In genomic region chr1:58422879-58423278, GRCm38 (mm10) we compare ENCODE assay signal across 8 mouse cellular contexts. TPM values are rescaled to one million over a fixed set of nuclear protein-coding genes. Genes with fewer than 3 reads are reported as not detected.
DNase-seq lines count a peak whose midpoint lies in the region; ATAC-seq and TF ChIP-seq lines count a peak whose summit lies in the region.

No protein-coding gene starts in this region.

- H3K79me2 ChIP-seq in MEL (ENCODE audit: control insufficient read depth, insufficient read depth, low read length, poor library complexity) = peaks cover 32% of the 10 kb centered on the region

- H3K4me2 ChIP-seq in heart, embryonic 15.5 days = peak overlapping the region; percentile 71
- peak overlapping the region; percentile 77 for H3K4me2 ChIP-seq in stomach, embryonic 16.5 days (ENCODE audit: low read depth, low read length)

- H3K4me3 ChIP-seq in MEL (ENCODE audit: control insufficient read depth in 1 of 2, insufficient read depth in 1 of 2, low read depth in 2 of 2, low read length in 2 of 2) = peak overlapping the region; percentile 90 to 95
- peak overlapping the region; percentile 99 for H3K4me3 ChIP-seq in heart, embryonic 15.5 days
- peak overlapping the region; percentile 98 for H3K4me3 ChIP-seq in stomach, embryonic 16.5 days (replicated peaks; ENCODE audit: low read length)

- H3K9ac ChIP-seq in MEL (ENCODE audit: control insufficient read depth, low read depth, low read length, poor library complexity, severe bottlenecking) = peak overlapping the region; percentile 96
- peak overlapping the region; percentile 100 for H3K9ac ChIP-seq in heart, embryonic 15.5 days
- peak overlapping the region; percentile 100 for H3K9ac ChIP-seq in stomach, embryonic 16.5 days (ENCODE audit: low read length)

- TF ChIP-seq POLR2A in MEL (IDR thresholded peaks at IDR 0.05; ENCODE audit: control insufficient read depth in 1 of 2, insufficient read depth in 1 of 2, low read depth in 1 of 2, low read length in 2 of 2, poor library complexity in 1 of 2) = no peak

- no peaks in the 10 kb centered on the region for H3K9me3 ChIP-seq in MEL (replicated peaks; ENCODE audit: insufficient read depth, low read length)
- no peaks in the 10 kb centered on the region for H3K9me3 ChIP-seq in heart, embryonic 15.5 days (replicated peaks)
- H3K9me3 ChIP-seq in stomach, embryonic 16.5 days (replicated peaks; ENCODE audit: control insufficient read depth, low read length) = no peaks in the 10 kb centered on the region

- peak overlapping the region; percentile 93 for H3K27ac ChIP-seq in MEL (ENCODE audit: control insufficient read depth, low read depth, low read length)
- peak overlapping the region; percentile 100 for H3K27ac ChIP-seq in heart, embryonic 15.5 days
- peak overlapping the region; percentile 99 for H3K27ac ChIP-seq in stomach, embryonic 16.5 days (ENCODE audit: low read length)

- WGBS in heart, embryonic 15.5 days = 4% methylated on average over 13 of the region's 13 CpGs
- 2% methylated on average over 13 of the region's 13 CpGs for WGBS in stomach, embryonic 16.5 days

- TF ChIP-seq RAD21 in MEL (IDR thresholded peaks at IDR 0.05; ENCODE audit: low read depth, low read length) = no peak

- no peak for TF ChIP-seq CTCF in MEL (IDR thresholded peaks at IDR 0.05 in 2 of 3, conservative IDR thresholded peaks at IDR 0.05 in 1 of 3; ENCODE audit: control insufficient read depth in 1 of 3, insufficient read depth in 1 of 3, low read depth in 2 of 3, low read length in 3 of 3, poor library complexity in 1 of 3, severe bottlenecking in 1 of 3)

- peaks cover 19 to 28% of the 10 kb centered on the region in 2 experiments for H3K36me3 ChIP-seq in MEL (ENCODE audit: control insufficient read depth in 1 of 2, insufficient read depth in 2 of 2, low read length in 2 of 2)
- peaks cover 32% of the 10 kb centered on the region for H3K36me3 ChIP-seq in heart, embryonic 15.5 days
- H3K36me3 ChIP-seq in stomach, embryonic 16.5 days (ENCODE audit: control insufficient read depth, insufficient read depth, low read length) = peaks cover 26% of the 10 kb centered on the region

- DNase-seq in A20 (ENCODE audit: low read depth, low spot score) (peak; percentile 77), MEL (ENCODE audit: low read depth, low spot score) (peak; percentile 87)
- DNase-seq in embryo, embryonic 11 days = peak; percentile 79
- peak; percentile 45 to 52 for DNase-seq in kidney, postnatal 25 days
- no peak for DNase-seq in gastrocnemius, adult 8-10 months (ENCODE audit: low spot score in 2 of 2)

- H3K27me3 ChIP-seq in MEL (ENCODE audit: control insufficient read depth in 1 of 2, insufficient read depth in 2 of 2, low read length in 2 of 2) = no peaks in the 10 kb centered on the region
- H3K27me3 ChIP-seq in heart, embryonic 15.5 days = no peaks in the 10 kb centered on the region
- H3K27me3 ChIP-seq in stomach, embryonic 16.5 days (ENCODE audit: control insufficient read depth, insufficient read depth, low read length) = no peaks in the 10 kb centered on the region

- ATAC-seq in heart, embryonic 15.5 days (replicated peaks; ENCODE audit: insufficient number of reproducible peaks, insufficient read depth, low FRiP score, low read depth) = no peak; the same call in 1 of the 2 replicates
- peak; percentile 56; the same call in 1 of the 2 replicates for ATAC-seq in megakaryocyte-erythroid progenitor cell, adult 5-6 weeks (replicated peaks; ENCODE audit: low FRiP score, low TSS enrichment, poor library complexity, severe bottlenecking)
- ATAC-seq in stomach, embryonic 16.5 days (ENCODE audit: insufficient read depth, low FRiP score) = no peak

- no peak for TF ChIP-seq EP300 in MEL (IDR thresholded peaks at IDR 0.05; ENCODE audit: low read depth in 1 of 2, low read length in 2 of 2)

- H3K4me1 ChIP-seq in MEL (ENCODE audit: control insufficient read depth in 1 of 2, insufficient read depth in 2 of 2, low read length in 2 of 2) = peaks cover 0 to 5% of the 10 kb centered on the region in 2 experiments; a peak in 1 of 4 replicates
- peaks cover 22% of the 10 kb centered on the region for H3K4me1 ChIP-seq in heart, embryonic 15.5 days (replicated peaks)
- H3K4me1 ChIP-seq in stomach, embryonic 16.5 days (ENCODE audit: control insufficient read depth, insufficient read depth, low read length) = peaks cover 16% of the 10 kb centered on the region

TF ChIP-seq in MEL, 35 proteins besides CTCF, POLR2A, EP300 and RAD21:
- no peak for TF ChIP-seq CHD2 (IDR thresholded peaks at IDR 0.05; ENCODE audit: low read length)
- TF ChIP-seq SIN3A (IDR thresholded peaks at IDR 0.05; ENCODE audit: low read length) = peak; percentile 92
- TF ChIP-seq JUND (IDR thresholded peaks at IDR 0.05; ENCODE audit: low read depth, low read length) = no peak
- TF ChIP-seq ZC3H11A (IDR thresholded peaks at IDR 0.05; ENCODE audit: low read depth, low read length) = no peak
- no peak for TF ChIP-seq CHD1 (IDR thresholded peaks at IDR 0.05; ENCODE audit: low read depth, low read length)
- 0 out of 2 replicates have a peak, but pooled peaks have one; percentile 24 for TF ChIP-seq TBP (IDR thresholded peaks at IDR 0.05; ENCODE audit: low read depth, low read length)
- no peak for TF ChIP-seq USF1 (IDR thresholded peaks at IDR 0.05; ENCODE audit: low read depth, low read length)
- peak; percentile 87 for TF ChIP-seq MAFK (IDR thresholded peaks at IDR 0.05; ENCODE audit: borderline replicate concordance, low read depth, low read length)
- TF ChIP-seq ZNF384 (IDR thresholded peaks at IDR 0.05; ENCODE audit: low read depth, low read length) = 0 out of 2 replicates have a peak, but pooled peaks have one; percentile 2
- TF ChIP-seq MAX (IDR thresholded peaks at IDR 0.05; ENCODE audit: low read length) = no peak
- no peak for TF ChIP-seq ETS1 (IDR thresholded peaks at IDR 0.05; ENCODE audit: low read depth, low read length)

RNA-seq across cellular contexts. Expression of gene Clk1, which starts 1.0 kb away (rescaled TPM):
- 32.5 and 35.8 TPM in 2 replicates for total RNA-seq in MEL (2012; rRNA removed)
- polyA plus RNA-seq in MEL (2012; ENCODE audit: insufficient read depth in 1 of 2, insufficient read length in 2 of 2, low read depth in 1 of 2, low replicate concordance in 2 of 2, missing spikeins in 1 of 2) = 1,000 to 10,000 TPM in 1 of 2 experiments, 10 to 100 TPM in 1; 41.1 to 1,029 TPM
- polyA plus RNA-seq in heart, embryonic 15.5 days (2015; fragmentation: Nextera tagmentation; extraction: Ambion mirVana) = 125 and 126 TPM in 2 replicates
- 269 and 310 TPM in 2 replicates for total RNA-seq in megakaryocyte-erythroid progenitor cell, adult 5-6 weeks (2014; fragmentation: Nextera tagmentation)
- 403 and 497 TPM in 2 replicates for total RNA-seq in megakaryocyte-erythroid progenitor cell, adult 5-6 weeks (2017)
- 190 and 204 TPM in 2 replicates for polyA plus RNA-seq in stomach, embryonic 16.5 days (2015; fragmentation: Nextera tagmentation; extraction: Ambion mirVana)
- 10 to 100 TPM; 25.6 to 43.7 (median 30.1) TPM for total RNA-seq in gastrocnemius, adult 8-10 months (2022)

RNA-seq across cellular contexts. Expression of gene Nif3l1, which starts 22.1 kb away (rescaled TPM):
- total RNA-seq in MEL (2012; rRNA removed) = 26.9 and 28.5 TPM in 2 replicates
- polyA plus RNA-seq in MEL (2012; ENCODE audit: insufficient read depth in 1 of 2, insufficient read length in 2 of 2, low read depth in 1 of 2, low replicate concordance in 2 of 2, missing spikeins in 1 of 2) = 10 to 100 TPM in 1 of 2 experiments, not detected in 1; 32.8 TPM
- 21.2 and 25.0 TPM in 2 replicates for polyA plus RNA-seq in heart, embryonic 15.5 days (2015; fragmentation: Nextera tagmentation; extraction: Ambion mirVana)
- total RNA-seq in megakaryocyte-erythroid progenitor cell, adult 5-6 weeks (2014; fragmentation: Nextera tagmentation) = 30.9 and 45.4 TPM in 2 replicates
- total RNA-seq in megakaryocyte-erythroid progenitor cell, adult 5-6 weeks (2017) = 56.8 and 79.4 TPM in 2 replicates
- polyA plus RNA-seq in stomach, embryonic 16.5 days (2015; fragmentation: Nextera tagmentation; extraction: Ambion mirVana) = 36.2 and 43.9 TPM in 2 replicates
- total RNA-seq in gastrocnemius, adult 8-10 months (2022) = 10 to 100 TPM in 1 of 4 experiments, 1 to 10 TPM in 3; 7.2 to 12.2 (median 9.2) TPM

RNA-seq across cellular contexts. Expression of gene Ppil3, which starts 22.4 kb away (rescaled TPM):
- 74.3 and 84.9 TPM in 2 replicates for total RNA-seq in MEL (2012; rRNA removed)
- 100 to 1,000 TPM in 1 of 2 experiments, 10 to 100 TPM in 1; 76.8 to 503 TPM for polyA plus RNA-seq in MEL (2012; ENCODE audit: insufficient read depth in 1 of 2, insufficient read length in 2 of 2, low read depth in 1 of 2, low replicate concordance in 2 of 2, missing spikeins in 1 of 2)
- polyA plus RNA-seq in heart, embryonic 15.5 days (2015; fragmentation: Nextera tagmentation; extraction: Ambion mirVana) = 28.7 and 34.7 TPM in 2 replicates
- total RNA-seq in megakaryocyte-erythroid progenitor cell, adult 5-6 weeks (2014; fragmentation: Nextera tagmentation) = 96.1 and 99.1 TPM in 2 replicates
- 86.2 and 94.3 TPM in 2 replicates for total RNA-seq in megakaryocyte-erythroid progenitor cell, adult 5-6 weeks (2017)
- 46.2 and 52.5 TPM in 2 replicates for polyA plus RNA-seq in stomach, embryonic 16.5 days (2015; fragmentation: Nextera tagmentation; extraction: Ambion mirVana)
- total RNA-seq in gastrocnemius, adult 8-10 months (2022) = 10 to 100 TPM; 13.0 to 17.2 (median 13.2) TPM

RNA-seq across cellular contexts. Expression of gene Bzw1, which starts 30.2 kb away (rescaled TPM):
- total RNA-seq in MEL (2012; rRNA removed) = 199 and 221 TPM in 2 replicates
- 100 to 1,000 TPM; 242 to 268 TPM for polyA plus RNA-seq in MEL (2012; ENCODE audit: insufficient read depth in 1 of 2, insufficient read length in 2 of 2, low read depth in 1 of 2, low replicate concordance in 2 of 2, missing spikeins in 1 of 2)
- 178 and 181 TPM in 2 replicates for polyA plus RNA-seq in heart, embryonic 15.5 days (2015; fragmentation: Nextera tagmentation; extraction: Ambion mirVana)
- total RNA-seq in megakaryocyte-erythroid progenitor cell, adult 5-6 weeks (2014; fragmentation: Nextera tagmentation) = 135 and 139 TPM in 2 replicates
- 242 and 249 TPM in 2 replicates for total RNA-seq in megakaryocyte-erythroid progenitor cell, adult 5-6 weeks (2017)
- polyA plus RNA-seq in stomach, embryonic 16.5 days (2015; fragmentation: Nextera tagmentation; extraction: Ambion mirVana) = 286 and 308 TPM in 2 replicates
- total RNA-seq in gastrocnemius, adult 8-10 months (2022) = 10 to 100 TPM; 37.6 to 46.4 (median 43.5) TPM

Comparison
In these comparisons a context has a peak if more than half of its experiments do, and no peak if none do; other contexts are left out.
1. DNase-seq: peak in A20 (single experiment), MEL (single experiment), embryo, embryonic 11 days (single experiment) and kidney, postnatal 25 days (2 of 2); none in gastrocnemius, adult 8-10 months (0 of 2).
2. Peak in every context shown above with its lines, with median percentiles within 50 percentile points of each other: H3K27ac ChIP-seq, H3K4me3 ChIP-seq and H3K9ac ChIP-seq.